Mouse (Mus musculus): ENCODE measurements at regions not wholly inside any gene's neighbourhood (a gene's known extent, or its start where the extent isn't known, plus 50 kb on each side); places are given as distances from the start of the nearest gene placed in this dataset.
A peak's percentile ranks its signal among the peaks of the same experiment; 100 is the strongest.
"Not testable (repeated sequence)": the region's sequence is repeated elsewhere in the genome, so short reads cannot be mapped to it uniquely, and the experiment has no call there.

DNA sequence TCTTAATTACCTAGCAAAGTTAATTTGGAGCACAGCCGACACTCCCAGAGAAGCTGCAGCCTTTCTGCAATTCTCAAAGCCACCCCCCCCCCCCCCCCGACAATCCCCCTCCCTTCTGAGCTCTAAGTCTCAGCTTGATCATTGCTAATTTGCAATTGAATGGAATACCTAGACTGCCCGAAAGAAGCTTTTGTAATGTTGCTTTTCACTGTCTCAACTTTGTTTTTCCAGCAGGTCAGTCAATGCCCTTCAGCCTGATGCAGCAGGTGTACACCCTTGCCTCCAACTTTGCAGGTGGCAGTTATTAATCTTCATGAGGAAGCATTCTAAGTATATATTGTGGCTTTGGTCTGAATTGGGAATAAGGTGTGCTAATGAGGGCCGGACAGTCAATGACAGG is 1006.6 kb upstream of the Gm8797 start:
- DNase-seq, result no peak

DNA sequence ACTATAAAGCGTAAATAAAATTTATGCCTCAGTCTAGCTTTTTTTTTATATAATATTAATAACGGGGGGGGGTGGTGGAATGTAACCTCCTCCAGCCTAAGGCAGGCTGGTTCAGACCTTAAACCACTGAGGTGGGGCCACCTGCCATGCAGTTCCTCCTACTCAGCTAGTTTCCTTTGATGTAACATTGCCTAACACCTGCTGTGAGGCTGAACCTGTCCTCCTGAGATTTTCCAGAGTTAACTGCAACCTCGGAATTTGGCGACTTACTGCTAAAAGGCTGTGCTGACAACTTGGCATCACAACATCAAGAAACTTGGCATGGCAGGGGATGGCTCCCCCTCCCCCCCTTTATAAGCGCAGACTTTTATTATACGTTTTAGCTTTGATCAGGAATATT is 1006.0 kb upstream of the Gm8797 start:
- no peak for DNase-seq

GRCm38 (mm10) chr3:4756099-4756498 is 994.5 kb upstream of the Gm8797 start:
- DNase-seq, result no peak

GRCm38 (mm10) chr3:4757113-4757512 is 993.5 kb upstream of the Gm8797 start:
- no peak for DNase-seq

- DNase-seq, result peak; percentile 25
Measured at GRCm38 (mm10) chr3:4763076-4763475, 987.5 kb upstream of the Gm8797 start.

GRCm38 (mm10) chr3:4776632-4777031 is 974.0 kb upstream of the Gm8797 start:
- DNase-seq, result no peak

DNA sequence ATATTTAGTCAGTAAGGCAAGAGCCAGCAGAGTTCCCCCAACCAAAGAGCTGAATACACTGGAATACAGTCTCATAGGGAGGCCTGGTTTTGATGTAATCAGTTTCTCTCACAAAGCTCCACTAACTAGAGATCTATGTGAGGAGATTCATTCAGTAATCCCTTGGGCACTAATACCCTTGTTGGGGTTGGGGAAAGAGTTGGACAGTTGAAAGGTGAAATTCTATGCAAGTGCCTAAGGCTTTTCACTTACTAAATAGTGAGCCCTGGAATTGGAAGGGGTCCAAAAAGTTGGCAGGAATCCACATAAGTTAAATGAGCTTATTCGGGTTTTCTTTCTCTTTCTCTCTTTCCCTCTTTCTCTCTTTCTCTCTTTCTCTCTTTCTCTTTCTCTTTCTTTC is 965.4 kb upstream of the Gm8797 start:
- DNase-seq, result no peak

- DNase-seq, result no peak
Measured at GRCm38 (mm10) chr3:4793141-4793540, 957.5 kb upstream of the Gm8797 start.

GRCm38 (mm10) chr3:4796041-4796908 is 954.3 kb upstream of the Gm8797 start:
- DNase-seq, result no peak

- no peak for DNase-seq
Measured at GRCm38 (mm10) chr3:4796909-4797566, 953.6 kb upstream of the Gm8797 start.

GRCm38 (mm10) chr3:4797567-4797940 is 953.1 kb upstream of the Gm8797 start:
- DNase-seq, result no peak

GRCm38 (mm10) chr3:4798366-4798765 is 952.2 kb upstream of the Gm8797 start:
- DNase-seq, result no peak

GRCm38 (mm10) chr3:4834459-4834858 is 916.1 kb upstream of the Gm8797 start:
- no peak for DNase-seq

GRCm38 (mm10) chr3:4835645-4836044 is 915.0 kb upstream of the Gm8797 start:
- DNase-seq, result no peak

- no peak for DNase-seq
Measured at GRCm38 (mm10) chr3:4836888-4837287, 913.7 kb upstream of the Gm8797 start.

- DNase-seq, result no peak
Measured at GRCm38 (mm10) chr3:4854958-4855566, 895.5 kb upstream of the Gm8797 start.

- no peak for DNase-seq
Measured at GRCm38 (mm10) chr3:4856571-4856970, 894.0 kb upstream of the Gm8797 start.

GRCm38 (mm10) chr3:4866226-4866625 is 884.4 kb upstream of the Gm8797 start:
- no peak for DNase-seq

- DNase-seq, result no peak
Measured at GRCm38 (mm10) chr3:4885916-4886315, 864.7 kb upstream of the Gm8797 start.

GRCm38 (mm10) chr3:4893108-4893507 is 857.5 kb upstream of the Gm8797 start:
- no peak for DNase-seq

GRCm38 (mm10) chr3:4895811-4896210 is 854.8 kb upstream of the Gm8797 start:
- no peak for DNase-seq

DNA sequence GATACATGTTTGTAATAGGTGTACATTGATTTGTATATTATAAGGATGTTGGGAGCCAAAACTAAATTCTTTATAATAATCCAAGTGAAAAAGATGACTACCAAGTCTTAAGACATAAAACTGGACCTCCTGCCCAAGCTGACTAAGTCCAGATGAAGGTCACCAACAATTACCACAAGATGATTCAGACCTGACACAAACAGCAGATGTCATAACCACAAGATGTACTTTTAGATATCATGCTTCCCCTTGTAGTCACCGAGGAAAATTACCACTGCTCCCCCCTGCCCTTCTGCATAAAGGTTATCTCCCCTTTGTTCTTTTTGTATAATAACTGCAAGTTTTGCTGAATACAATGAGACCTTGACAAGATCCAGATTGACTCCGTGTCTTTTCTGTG is 843.0 kb upstream of the Gm8797 start:
- DNase-seq, result peak; percentile 12

DNA sequence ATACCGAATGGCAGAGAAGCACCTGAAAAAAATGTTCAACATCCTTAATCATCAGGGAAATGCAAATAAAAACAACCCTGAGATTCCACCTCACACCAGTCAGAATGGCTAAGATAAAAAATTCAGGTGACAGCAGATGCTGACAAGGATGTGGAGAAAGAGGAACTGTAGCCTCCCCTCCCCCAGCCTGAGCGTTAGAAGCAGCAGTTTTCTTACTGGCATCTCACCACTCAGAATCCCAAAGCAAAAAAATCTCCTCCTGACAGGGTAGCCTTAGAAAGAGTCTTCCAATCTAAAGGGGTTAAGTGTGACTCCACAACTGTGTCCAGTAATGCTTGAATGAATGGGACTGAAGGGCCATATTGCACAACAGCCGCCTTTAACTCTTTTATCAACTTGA is 819.9 kb upstream of the Gm8797 start:
- not testable (repeated sequence) for DNase-seq

DNA sequence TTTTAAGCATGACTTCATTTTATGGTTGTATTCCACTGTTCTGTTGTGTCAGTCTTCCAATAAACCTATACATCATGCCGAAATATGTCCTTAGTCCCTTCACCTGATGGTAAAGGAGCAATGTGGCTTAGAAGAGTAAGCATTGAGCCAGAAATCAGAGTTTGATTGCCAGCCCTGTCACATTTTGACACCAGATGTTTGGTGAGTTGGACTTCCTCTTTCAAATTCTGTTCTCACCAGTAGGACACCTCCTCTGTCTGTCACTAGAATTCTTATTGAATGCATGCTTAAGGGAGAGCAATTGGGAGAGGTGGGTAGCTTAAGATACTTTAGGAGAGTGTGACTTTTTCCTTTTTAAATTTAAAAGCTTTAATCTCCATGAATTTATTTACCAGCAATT is 779.1 kb upstream of the Gm8797 start:
- DNase-seq, result no peak

Measured in adrenal gland, adult 8-10 months (tissue).